Mouse (Mus musculus) neural tube, embryonic 12.5 days (tissue): ENCODE data around the gene 2310079G19Rik. TPM values are rescaled to one million over a fixed set of nuclear protein-coding genes. Genes with fewer than 3 reads are reported as not detected.

ENCODE experiments used
- ATAC-seq: fragments of 200-750 bp; cut with Nextera tagmentation; 2 replicates; pipeline ENCODE4 v1.8.0; 2017; ENCODE audit warnings: low read depth, mild to moderate bottlenecking, moderate TSS enrichment, moderate library complexity; ENCODE audit not compliant: low FRiP score
- H3K27ac ChIP-seq: fragments of 300-500 bp; sonication (generic); 2 replicates; pipeline ENCODE4 v1.5.1; 2016
- H3K27me3 ChIP-seq: fragments of 300-500 bp; sonication (generic); replicated peaks from 2 replicates; pipeline ENCODE4 v1.6.1; 2016; ENCODE audit warnings: mild to moderate bottlenecking
- H3K36me3 ChIP-seq: fragments of 300-500 bp; sonication (generic); 2 replicates; pipeline ENCODE4 v1.6.1; 2016; ENCODE audit warnings: mild to moderate bottlenecking
- H3K4me1 ChIP-seq: fragments of 300-500 bp; sonication (generic); 2 replicates; pipeline ENCODE4 v1.6.1; 2016
- H3K4me2 ChIP-seq: fragments of 300-500 bp; sonication (generic); replicated peaks from 2 replicates; pipeline ENCODE4 v1.6.1; 2016; ENCODE audit warnings: mild to moderate bottlenecking
- H3K4me3 ChIP-seq: fragments of 300-500 bp; sonication (generic); 2 replicates; pipeline ENCODE4 v1.5.1; 2016
- H3K9ac ChIP-seq: fragments of 300-500 bp; sonication (generic); 2 replicates; pipeline ENCODE4 v1.6.1; 2016; ENCODE audit warnings: mild to moderate bottlenecking
- H3K9me3 ChIP-seq: fragments of 300-500 bp; sonication (generic); 2 replicates; pipeline ENCODE4 v1.6.1; 2016; ENCODE audit warnings: mild to moderate bottlenecking
- WGBS: fragments of 180-500 bp; shearing (Covaris S2); methylation state at CpG from one replicate; pipeline ENCODE4 v1.1.7; 2016; 5-methylcytosine and 5-hydroxymethylcytosine counted together
- polyA plus RNA-seq: library from polyadenylated mRNA; unstranded; fragments of >200 nt; fragmentation: Nextera tagmentation; extraction: Ambion mirVana; gene quantifications from 2 replicates; pipeline ENCODE4 v1.2.1, GENCODE M21; 2016

Gene 2310079G19Rik
- polyA plus RNA-seq, 1 experiment from 2014 or later = not detected

GRCm38 (mm10) chr16:88602464-88602863, 25.0 kb downstream of the 2310079G19Rik start:
- no peaks in the 10 kb centered on the region for H3K4me1 ChIP-seq
- no peaks in the 10 kb centered on the region for H3K36me3 ChIP-seq
- H3K9ac ChIP-seq = no peak overlapping the region
- H3K9me3 ChIP-seq = no peaks in the 10 kb centered on the region
- no peak for ATAC-seq
- H3K4me2 ChIP-seq = no peak overlapping the region
- no peak overlapping the region for H3K4me3 ChIP-seq
- H3K27ac ChIP-seq = no peak overlapping the region
- no peaks in the 10 kb centered on the region for H3K27me3 ChIP-seq
- 71% methylated on average over 1 of the region's 1 CpGs for WGBS

DNA sequence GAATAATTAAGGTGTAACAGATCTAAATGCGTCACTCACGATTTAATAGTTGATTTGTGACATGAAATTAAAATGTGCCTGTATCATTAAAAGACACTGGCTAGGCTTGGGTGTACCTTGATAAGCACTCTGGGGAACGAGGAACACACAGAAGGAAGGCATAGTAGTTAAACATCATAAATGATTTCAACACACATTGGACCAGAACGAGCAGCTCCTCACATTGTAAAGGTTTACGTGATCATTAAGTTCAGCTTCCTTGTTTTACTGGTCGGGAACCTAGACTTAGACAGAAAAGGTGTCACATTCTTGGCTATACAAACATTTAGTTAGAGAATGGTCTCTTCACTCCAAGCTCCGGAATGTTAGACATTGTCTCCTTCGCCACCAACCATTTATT, 27.2 kb downstream of the 2310079G19Rik start:
- WGBS = 54% methylated on average over 8 of the region's 8 CpGs
- no peaks in the 10 kb centered on the region for H3K27me3 ChIP-seq

GRCm38 (mm10) chr16:88599504-88600237, 27.8 kb downstream of the 2310079G19Rik start:
- H3K9me3 ChIP-seq = no peaks in the 10 kb centered on the region
- H3K27me3 ChIP-seq = no peaks in the 10 kb centered on the region
- no peak overlapping the region for H3K4me3 ChIP-seq
- H3K36me3 ChIP-seq = no peaks in the 10 kb centered on the region
- H3K27ac ChIP-seq = no peak overlapping the region
- H3K4me2 ChIP-seq = peak overlapping the region; percentile 33
- H3K4me1 ChIP-seq = no peaks in the 10 kb centered on the region
- 20% methylated on average over 16 of the region's 16 CpGs for WGBS
- 0 out of 2 replicates have a peak, but pooled peaks have one; percentile 33 for ATAC-seq
- no peak overlapping the region for H3K9ac ChIP-seq

More for the DNA sequence above, 27.2 kb downstream of the 2310079G19Rik start:
- Histone ChIP-seq H3K27ac (no peak overlapping the region), H3K4me3 (no peak overlapping the region), H3K4me1 (no peaks in the 10 kb centered on the region), H3K9me3 (no peaks in the 10 kb centered on the region), H3K4me2 (peak overlapping the region; percentile 33), H3K9ac (no peak overlapping the region), H3K36me3 (no peaks in the 10 kb centered on the region)
- no peak for ATAC-seq

DNA sequence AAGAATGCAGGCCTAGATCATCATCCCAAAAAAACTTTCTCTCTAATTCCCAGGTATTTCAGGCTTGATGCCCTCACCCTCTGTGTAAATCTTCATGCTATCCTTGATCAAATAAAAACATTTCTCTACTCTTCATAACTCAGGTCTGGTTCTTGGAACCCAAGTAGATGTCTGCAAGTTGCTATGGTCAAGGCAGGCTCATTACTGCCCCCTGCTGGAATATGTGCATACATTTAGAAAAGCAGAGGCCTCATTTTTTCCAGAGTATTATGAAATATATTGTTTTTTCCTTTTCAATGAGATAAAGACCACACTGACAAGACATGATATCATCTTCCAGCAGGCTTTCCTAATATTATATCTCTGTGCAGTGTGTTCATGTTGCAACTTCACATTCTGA, 34.7 kb downstream of the 2310079G19Rik start:
- no peak overlapping the region for H3K9ac ChIP-seq
- H3K27ac ChIP-seq = no peak overlapping the region
- H3K27me3 ChIP-seq = no peaks in the 10 kb centered on the region
- H3K4me2 ChIP-seq = no peak overlapping the region
- H3K4me3 ChIP-seq = no peak overlapping the region
- no peaks in the 10 kb centered on the region for H3K4me1 ChIP-seq
- ATAC-seq = no peak
- no peaks in the 10 kb centered on the region for H3K9me3 ChIP-seq
- no peaks in the 10 kb centered on the region for H3K36me3 ChIP-seq

- Histone ChIP-seq H3K9me3 (no peaks in the 10 kb centered on the region), H3K4me2 (no peak overlapping the region), H3K36me3 (no peaks in the 10 kb centered on the region), H3K4me1 (no peaks in the 10 kb centered on the region), H3K27me3 (no peaks in the 10 kb centered on the region), H3K4me3 (no peak overlapping the region), H3K9ac (no peak overlapping the region), H3K27ac (no peak overlapping the region)
- 88% methylated on average over 9 of the region's 9 CpGs for WGBS
- no peak for ATAC-seq
Observed at GRCm38 (mm10) chr16:88583338-88583737, 44.1 kb downstream of the 2310079G19Rik start.

Other genes starting within 250 kb of the 2310079G19Rik start
- not detected in 2 replicates for gene Cldn17, start 120.7 kb downstream of the 2310079G19Rik start, polyA plus RNA-seq
- gene Cldn8, start 64.5 kb downstream of the 2310079G19Rik start, polyA plus RNA-seq = 0.28 and 0.29 TPM in 2 replicates
- not detected in 2 replicates for gene Krtap24-1, start 15.4 kb downstream of the 2310079G19Rik start, polyA plus RNA-seq
- not detected in 2 replicates for gene Krtap26-1, start 20.1 kb upstream of the 2310079G19Rik start, polyA plus RNA-seq
- gene Krtap27-1, start 44.0 kb upstream of the 2310079G19Rik start, polyA plus RNA-seq = not detected in 2 replicates
- not detected in 2 replicates for gene 2310061N02Rik, start 80.3 kb upstream of the 2310079G19Rik start, polyA plus RNA-seq
- not detected in 2 replicates for gene Krtap13-1, start 101.2 kb upstream of the 2310079G19Rik start, polyA plus RNA-seq
- not detected in 2 replicates for gene Krtap13, start 124.0 kb upstream of the 2310079G19Rik start, polyA plus RNA-seq
- gene 2310034C09Rik, start 131.2 kb upstream of the 2310079G19Rik start, polyA plus RNA-seq = not detected in 2 replicates
- not detected in 2 replicates for gene 2310057N15Rik, start 146.5 kb upstream of the 2310079G19Rik start, polyA plus RNA-seq
- gene Gm5965, start 150.2 kb upstream of the 2310079G19Rik start, polyA plus RNA-seq = not detected in 2 replicates
- gene Gm20741, start 184.6 kb upstream of the 2310079G19Rik start, polyA plus RNA-seq = not detected in 2 replicates
- not detected in 2 replicates for gene Krtap15, start 192.5 kb upstream of the 2310079G19Rik start, polyA plus RNA-seq
- not detected in 2 replicates for gene Krtap14, start 198.5 kb upstream of the 2310079G19Rik start, polyA plus RNA-seq
- not detected in 2 replicates for gene Krtap19-1, start 241.7 kb upstream of the 2310079G19Rik start, polyA plus RNA-seq
- gene Krtap19-2, start 246.6 kb upstream of the 2310079G19Rik start, polyA plus RNA-seq = not detected in 2 replicates